Mouse (Mus musculus): Measurements from ENCODE around the gene Klrb1a.
"Not testable (repeated sequence)": the region's sequence is repeated elsewhere in the genome, so short reads cannot be mapped to it uniquely, and the experiment has no call there.

The Klrb1a gene

GRCm38 (mm10) chr6:128623433-128623832, at the start of gene Klrb1a:
TSS of gene Klrb1a (minus strand) at chr6:128623533.
- not testable (repeated sequence) for DNase-seq

GRCm38 (mm10) chr6:128669936-128670335, 46.6 kb upstream of the Klrb1a start:
- DNase-seq, result no peak

DNA sequence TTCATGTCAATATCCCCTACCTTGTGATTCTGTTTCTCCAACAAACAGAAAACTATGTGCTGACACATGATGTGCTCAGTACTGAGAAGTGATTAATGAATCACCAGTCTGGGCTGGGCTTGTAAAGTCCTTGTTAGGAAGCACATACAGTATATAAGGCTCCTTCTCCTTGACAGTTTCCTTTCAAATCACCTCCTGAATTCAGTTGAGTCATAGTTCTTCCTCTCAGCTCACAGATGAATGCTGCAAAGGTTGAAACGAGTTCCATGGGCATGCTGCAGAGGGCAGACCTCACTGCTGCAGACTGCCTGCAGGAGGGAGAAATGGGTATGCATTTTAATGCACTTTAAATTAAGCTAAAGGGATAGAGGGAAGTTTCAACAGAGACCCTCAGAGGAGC, 38.9 kb upstream of the Klrb1a start, which contains the start of gene Clec2h:
Clec2h (plus strand) TSS at position 180 of the 400 bp plus-strand sequence.
- DNase-seq, result peak; percentile 78

- DNase-seq, result peak; percentile 39
Observed at GRCm38 (mm10) chr6:128661249-128661648, 37.9 kb upstream of the Klrb1a start.

DNA sequence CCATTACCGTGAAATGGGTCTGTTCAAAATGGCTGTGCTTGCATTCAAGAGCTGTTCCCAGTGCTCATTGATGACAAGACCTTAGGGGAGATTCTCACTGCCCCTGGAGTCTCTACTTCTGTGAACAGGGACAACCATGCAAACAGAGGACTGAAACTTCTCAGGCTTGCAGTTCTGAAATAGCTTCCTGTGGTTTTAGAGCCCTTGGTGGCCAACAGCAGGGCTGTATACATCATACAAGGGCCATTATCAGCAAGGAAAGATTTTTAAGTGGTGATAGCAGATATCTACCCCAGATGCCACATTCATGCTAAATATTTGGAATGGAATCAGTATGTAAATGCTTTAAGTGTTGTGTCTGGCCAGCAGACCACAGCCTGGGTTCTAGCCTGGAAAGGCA, 29.6 kb upstream of the Klrb1a start:
- no peak for DNase-seq

DNA sequence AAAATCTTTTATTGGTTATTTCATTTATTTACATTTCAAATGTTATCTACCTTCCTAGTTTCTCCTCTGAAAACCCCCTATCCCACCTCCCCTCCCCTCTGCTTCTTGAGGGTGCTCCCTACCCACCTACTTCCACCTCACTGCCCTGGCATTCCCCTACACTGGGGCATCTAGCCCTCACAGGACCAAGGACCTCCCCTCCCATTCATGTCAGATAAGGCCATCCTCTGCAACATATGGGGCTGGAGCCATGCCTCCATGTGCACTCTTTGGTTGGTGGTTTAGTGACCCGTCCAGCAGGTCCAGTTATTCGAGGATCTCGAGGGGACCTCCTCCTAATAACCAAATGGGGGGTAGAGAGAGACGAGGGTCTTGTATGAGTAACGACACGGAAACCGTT, 27.5 kb upstream of the Klrb1a start:
- peak; percentile 54 for DNase-seq

- DNase-seq, result peak; percentile 31
Observed at GRCm38 (mm10) chr6:128650187-128650586, 26.9 kb upstream of the Klrb1a start.

- DNase-seq, result no peak
Observed at GRCm38 (mm10) chr6:128649681-128650080, 26.3 kb upstream of the Klrb1a start.

GRCm38 (mm10) chr6:128645708-128646107, 22.4 kb upstream of the Klrb1a start:
- DNase-seq, result not testable (repeated sequence)

- not testable (repeated sequence) for DNase-seq
Observed at GRCm38 (mm10) chr6:128644694-128645093, 21.4 kb upstream of the Klrb1a start.

DNA sequence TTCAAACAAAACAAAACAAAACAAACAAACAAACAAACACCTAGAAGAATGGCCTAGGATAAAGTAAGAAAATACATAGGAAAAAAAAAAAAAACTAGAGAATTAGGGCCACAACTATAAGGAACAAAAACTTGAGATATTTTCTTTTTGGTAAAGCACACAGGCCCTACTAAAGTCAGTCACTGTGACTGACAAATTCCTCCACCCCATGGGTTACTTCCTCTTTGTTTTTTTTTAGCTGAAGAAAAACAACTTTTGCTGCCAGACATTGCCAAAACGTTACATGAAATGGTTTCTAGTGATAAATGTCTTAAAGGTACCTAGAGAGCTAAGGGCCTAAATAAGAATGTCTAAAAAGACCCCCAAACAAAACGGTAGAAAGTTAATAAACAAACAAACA, 20.7 kb upstream of the Klrb1a start:
- peak; percentile 39 for DNase-seq

DNA sequence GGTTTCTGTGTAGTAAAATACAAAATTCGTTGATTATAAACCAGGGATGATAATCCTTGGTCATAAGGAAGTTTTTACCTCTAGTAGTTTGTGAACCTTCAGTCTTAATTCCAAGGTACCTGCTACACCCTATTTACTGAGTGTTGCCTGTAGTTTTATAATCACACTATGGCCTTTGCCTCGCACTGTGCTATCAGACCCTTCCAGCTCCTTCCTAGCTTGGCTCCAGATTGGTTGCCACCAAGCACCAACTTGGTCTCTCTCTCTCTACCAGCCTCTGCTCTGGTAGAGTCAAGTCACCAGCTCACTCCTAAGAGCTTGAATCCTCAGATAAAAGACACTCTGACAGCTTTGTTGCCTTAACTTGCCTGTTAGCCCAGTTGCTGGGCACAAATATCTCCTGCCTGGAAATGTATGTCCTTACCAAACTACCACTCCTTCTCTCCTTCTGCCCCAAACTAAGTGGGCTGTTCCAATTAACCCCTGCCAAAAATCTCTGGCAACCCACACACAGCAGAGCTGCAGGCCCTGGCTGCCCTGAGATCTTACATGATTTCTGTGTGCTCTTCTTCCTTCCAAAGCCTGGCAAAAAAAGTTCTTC, 17.9 kb upstream of the Klrb1a start:
- DNase-seq, result peak; percentile 63

DNA sequence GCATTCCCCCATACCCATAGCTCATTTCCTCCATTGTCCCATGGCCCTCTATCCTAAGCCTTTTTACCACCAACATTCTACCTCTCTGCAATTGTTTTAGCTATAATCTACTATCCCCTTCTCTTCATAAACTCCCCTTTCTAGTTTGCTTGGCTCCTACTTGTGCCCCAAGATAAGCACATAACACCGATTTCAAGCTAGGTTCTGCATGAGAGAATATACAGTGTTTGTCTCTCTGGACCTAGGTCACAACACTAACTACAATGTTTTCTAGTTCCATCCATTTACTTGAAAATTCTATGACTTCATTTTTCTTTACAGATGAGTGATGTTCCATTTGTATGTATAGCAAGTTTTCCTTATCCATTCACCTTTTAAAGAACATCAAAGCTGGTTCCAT, 17.3 kb upstream of the Klrb1a start:
- DNase-seq, result no peak

DNA sequence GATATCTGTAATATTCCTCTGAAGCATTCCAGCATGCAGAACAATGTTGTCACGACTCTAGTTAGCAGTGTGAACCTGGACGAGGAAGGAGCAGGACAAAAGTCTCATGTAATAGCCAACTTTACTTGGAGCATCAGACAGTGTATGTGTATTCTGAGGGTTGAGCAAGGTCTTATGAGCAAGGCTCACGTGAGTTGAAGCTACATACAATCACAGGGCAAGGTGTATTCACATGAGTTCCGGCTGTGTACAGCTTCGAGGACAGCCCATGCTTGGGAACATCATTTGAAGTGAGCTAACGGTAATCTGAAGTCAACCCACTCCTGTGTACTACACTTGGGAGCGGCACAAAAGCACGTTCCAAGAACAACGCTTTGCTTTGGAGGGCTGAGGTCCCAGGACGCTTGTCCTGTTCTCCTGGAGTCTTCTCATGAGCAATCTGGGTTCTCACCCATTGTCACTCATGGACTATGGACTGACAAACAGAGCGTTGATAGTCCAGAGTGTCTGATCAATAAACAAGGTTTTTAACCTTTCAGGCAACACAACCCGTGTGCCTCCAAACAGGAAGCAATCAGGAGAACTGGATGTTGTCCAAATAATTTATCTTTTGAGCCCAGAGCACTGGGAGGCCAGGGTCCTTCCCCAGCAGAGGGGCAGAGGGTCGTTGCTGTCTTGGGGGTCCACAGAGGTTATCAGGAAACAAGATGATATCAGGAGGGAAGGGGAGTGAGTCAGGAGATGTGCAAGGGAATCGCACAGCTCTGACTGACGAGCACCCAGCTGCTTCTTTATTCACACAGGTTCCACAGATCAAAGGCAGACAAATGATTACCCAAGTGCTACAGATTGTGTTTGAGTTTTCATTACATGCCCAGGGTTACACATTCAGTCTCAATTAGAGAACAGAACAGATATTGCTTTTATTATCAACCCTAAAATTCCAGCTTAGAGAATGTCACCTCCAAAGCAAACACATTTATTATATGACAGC, 7.9 kb upstream of the Klrb1a start:
- DNase-seq, result peak; percentile 84

- peak; percentile 93 for DNase-seq
Observed at GRCm38 (mm10) chr6:128629771-128630739, 6.7 kb upstream of the Klrb1a start.

DNA sequence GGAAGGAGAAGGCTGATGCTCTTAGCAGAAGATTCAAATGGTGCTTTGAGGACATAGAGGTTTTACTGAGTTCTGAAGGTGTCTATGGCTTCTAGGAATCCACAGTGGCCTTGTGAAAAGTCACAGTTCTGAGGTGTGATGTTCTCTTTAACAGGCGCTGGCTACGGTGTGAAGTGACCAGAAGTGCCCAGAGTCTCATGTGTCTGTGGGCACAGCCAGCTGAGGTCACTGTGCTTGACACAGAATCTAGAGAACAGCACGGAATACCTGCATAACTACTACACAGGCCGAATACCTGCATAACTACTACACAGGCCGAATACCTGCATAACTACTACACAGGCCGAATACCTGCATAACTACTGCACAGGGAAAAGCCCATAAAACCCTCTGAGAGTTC, 1.9 kb upstream of the Klrb1a start:
- DNase-seq, result not testable (repeated sequence)

DNA sequence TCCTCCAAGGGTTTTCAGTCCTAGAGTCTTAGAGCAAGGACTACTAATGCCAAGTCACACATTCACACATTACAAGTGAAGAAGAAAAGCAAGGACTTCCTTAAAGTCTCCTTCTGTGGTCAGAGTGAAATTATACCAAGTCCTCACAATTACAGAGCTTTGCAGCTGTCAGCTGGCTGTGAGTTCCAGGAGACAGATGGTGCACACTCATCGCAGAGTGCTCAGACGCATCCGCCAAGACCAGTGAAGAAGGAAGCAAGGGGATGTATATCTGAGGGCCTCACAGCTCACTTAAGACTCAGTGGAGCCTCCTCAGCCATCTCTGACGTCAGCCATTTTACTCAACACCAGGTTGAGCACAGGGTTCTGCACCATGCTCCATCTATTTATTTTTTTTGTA, 1.1 kb upstream of the Klrb1a start:
- no peak for DNase-seq

- DNase-seq, result peak; percentile 51
Observed at GRCm38 (mm10) chr6:128622733-128623132, 600 bp downstream of the Klrb1a start.

- DNase-seq, result no peak
Observed at GRCm38 (mm10) chr6:128606350-128606749, 17.0 kb downstream of the Klrb1a start.

DNA sequence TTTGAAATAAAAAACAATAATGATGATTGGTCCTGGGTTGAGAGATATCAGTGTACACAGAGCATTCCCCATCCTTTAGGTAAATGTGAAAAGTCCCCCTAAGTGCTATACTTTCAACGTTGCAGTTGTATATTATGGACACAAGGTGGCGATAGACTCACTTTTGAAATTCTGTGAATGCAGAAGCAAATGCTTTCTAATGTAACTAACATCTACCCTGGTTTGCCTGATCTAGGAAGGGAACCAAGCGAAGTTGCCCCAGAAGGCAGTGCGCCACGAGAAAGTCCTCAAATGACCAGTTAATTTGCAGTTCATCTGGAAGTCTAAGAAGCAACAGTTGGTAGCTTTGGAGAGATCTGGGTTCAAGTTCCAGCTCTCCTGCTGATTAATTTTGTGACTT, 18.8 kb downstream of the Klrb1a start:
- peak; percentile 83 for DNase-seq

DNA sequence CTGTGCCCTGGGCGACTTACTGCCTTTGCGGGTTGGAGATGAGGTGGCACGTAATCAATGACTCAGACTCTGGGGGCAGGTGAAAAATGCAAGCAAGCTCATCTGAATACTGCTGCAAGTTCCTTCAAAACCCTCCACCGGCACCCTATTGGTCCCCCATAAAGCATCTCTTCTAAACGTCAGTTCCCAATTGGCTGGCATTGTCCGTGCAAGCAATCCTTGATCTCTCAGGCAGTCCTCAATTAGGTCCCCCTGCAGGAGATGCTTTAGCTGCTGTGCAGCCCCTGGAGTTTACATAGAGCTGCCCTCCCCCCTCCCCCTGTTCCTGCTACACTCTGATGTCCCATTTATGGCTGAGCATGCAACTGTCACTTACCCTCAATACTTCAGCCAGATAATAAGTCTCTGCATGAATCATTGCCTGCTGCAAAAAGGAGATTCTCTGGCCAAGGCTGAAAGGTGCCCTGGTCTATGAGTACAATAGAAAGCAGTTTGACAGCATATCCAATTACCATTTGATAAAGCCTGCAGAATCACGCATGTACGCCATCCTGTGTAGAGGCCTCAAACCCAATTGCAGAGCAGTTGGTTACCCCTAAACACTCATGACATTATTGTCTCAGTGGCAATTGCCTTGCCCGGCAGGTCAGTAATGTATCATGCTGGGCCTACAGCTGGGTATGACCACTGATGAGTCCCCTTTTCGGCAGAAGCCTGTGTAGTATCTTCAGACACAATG, 20.7 kb downstream of the Klrb1a start:
- DNase-seq, result no peak

DNA sequence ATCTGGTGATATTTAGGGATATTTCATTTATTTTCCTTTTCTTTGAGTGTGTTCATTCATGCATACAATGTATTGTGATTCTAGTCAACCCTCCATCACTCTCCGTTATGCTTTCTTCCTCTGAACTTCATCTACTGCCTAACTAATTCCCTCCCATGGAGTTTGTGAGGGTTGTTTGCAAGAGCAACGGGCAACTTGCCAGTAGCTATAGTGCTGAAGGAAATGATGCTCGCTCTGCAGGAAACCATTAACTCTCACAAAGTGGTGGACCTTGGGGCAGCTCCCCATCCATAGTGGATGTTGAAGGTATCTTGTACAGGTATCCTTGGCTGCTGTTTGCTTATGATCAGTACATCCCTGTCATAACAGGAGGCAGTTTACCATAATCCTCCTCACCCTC, 21.3 kb downstream of the Klrb1a start:
- DNase-seq, result no peak
